In the genomic region with DNA sequence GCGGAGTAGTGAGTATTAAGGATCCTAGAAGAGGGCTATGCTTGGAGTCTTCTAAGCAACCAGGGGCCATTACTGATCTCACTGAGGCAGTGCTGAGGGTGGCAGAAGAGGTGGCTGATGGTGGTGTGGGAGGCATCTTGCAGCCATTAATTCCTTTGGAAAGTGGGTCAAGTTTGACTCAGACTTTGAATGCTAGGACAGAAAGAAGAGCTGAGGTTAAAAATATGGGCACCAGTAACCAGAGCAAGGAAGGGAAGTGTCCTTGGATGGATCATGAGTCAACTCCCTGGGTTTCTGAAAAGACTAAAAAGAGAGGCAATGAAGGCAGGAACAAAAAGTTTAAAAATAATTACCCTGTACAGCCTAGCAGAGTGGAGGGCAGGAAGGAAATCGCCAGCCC, we compare ENCODE assay signal across 28 mouse cellular contexts.
DNase-seq lines count a peak whose midpoint lies in the region; ATAC-seq and TF ChIP-seq lines count a peak whose summit lies in the region.
"Had no signal": no experiment of that assay in that cellular context is flagged by ENCODE, and none has a peak within 500 bp of the region (broad histone marks: within the 10 kb centered on the region; RNA-seq: fewer than 3 reads in every experiment).

No protein-coding gene starts in this region.

- 90% methylated on average over 2 of the region's 2 CpGs for WGBS in lung, adult 2 months

- H3K4me1 ChIP-seq in testis, adult 2 months (ENCODE audit: control insufficient read depth, insufficient read depth, low read length): no peaks in the 10 kb centered on the region
- no peaks in the 10 kb centered on the region for H3K4me1 ChIP-seq in lung, adult 2 months (ENCODE audit: control insufficient read depth, insufficient read depth, low read length)
- H3K4me1 ChIP-seq: heart, embryonic 10.5 days; hindbrain, embryonic 13.5 days; limb, embryonic 13.5 days; midbrain, embryonic 10.5 days; neural tube, embryonic 12.5 days had no signal

- peaks cover 8% of the 10 kb centered on the region for H3K36me3 ChIP-seq in testis, adult 2 months (ENCODE audit: control insufficient read depth, insufficient read depth, low read length)

- no peak for DNase-seq in frontal cortex, postnatal 14 days (ENCODE audit: low spot score in 2 of 2)
- no peak for DNase-seq in testis, postnatal 10 days (ENCODE audit: low spot score)
- no peak for DNase-seq in c-Kit-positive CD71-positive TER-119-positive erythroid progenitor cells, embryonic 14.5 days (ENCODE audit: low spot score)
- DNase-seq in lung, adult 2 months: no peak
- DNase-seq: adrenal gland, postnatal 10 days; B cell, adult 2 months; cerebellum, adult 11 months; cerebellum, adult 9-10 months; cerebellum, postnatal 36 days; gastrocnemius, postnatal 25 days; kidney, adult 9 months; kidney, postnatal 10 days; layer of hippocampus, adult 9-11 months; right cerebral cortex, postnatal 4 days had no signal

- H3K4me3 ChIP-seq in testis, adult 2 months (ENCODE audit: control insufficient read depth, low read depth, low read length): no peak overlapping the region
- H3K4me3 ChIP-seq in lung, adult 2 months (replicated peaks; ENCODE audit: extremely low read depth, low read depth, low read length): no peak overlapping the region
- H3K4me3 ChIP-seq: erythroblast, embryonic 14.5 days; heart, embryonic 10.5 days; hindbrain, embryonic 13.5 days; limb, embryonic 13.5 days; midbrain, embryonic 10.5 days; myocyte; neural tube, embryonic 12.5 days had no signal

- no peak for TF ChIP-seq POLR2A in testis, adult 2 months (IDR thresholded peaks at IDR 0.05; ENCODE audit: control insufficient read depth, low read depth, low read length)
- no peak for TF ChIP-seq POLR2A in lung, adult 2 months (IDR thresholded peaks at IDR 0.05; ENCODE audit: borderline replicate concordance, extremely low read depth, low read depth, low read length)

- no peaks in the 10 kb centered on the region for H3K27me3 ChIP-seq in testis, adult 2 months (ENCODE audit: control insufficient read depth, insufficient read depth, low read length)
- H3K27me3 ChIP-seq: hindbrain, embryonic 13.5 days; limb, embryonic 13.5 days; neural tube, embryonic 12.5 days had no signal

- no peak for TF ChIP-seq CTCF in testis, adult 2 months (IDR thresholded peaks at IDR 0.05; ENCODE audit: control insufficient read depth, insufficient read depth, insufficient replicate concordance, low read depth, low read length)
- no peak for TF ChIP-seq CTCF in lung, adult 2 months (IDR thresholded peaks at IDR 0.05; ENCODE audit: insufficient read depth, low read length)

- peak overlapping the region; percentile 32; the same call in 1 of the 2 replicates for H3K27ac ChIP-seq in testis, adult 2 months (ENCODE audit: control insufficient read depth, insufficient read depth, low read depth, low read length)
- H3K27ac ChIP-seq: heart, embryonic 10.5 days; hindbrain, embryonic 13.5 days; limb, embryonic 13.5 days; midbrain, embryonic 10.5 days; neural tube, embryonic 12.5 days; stomach, postnatal 0 days had no signal

- ATAC-seq in frontal cortex, adult (ENCODE audit: low TSS enrichment): peak; percentile 13; the same call in 1 of the 2 replicates
- ATAC-seq in common myeloid progenitor, adult 5-6 weeks (replicated peaks; ENCODE audit: low read depth, poor library complexity, severe bottlenecking): 0 out of 2 replicates have a peak, but pooled peaks have one; percentile 2
- ATAC-seq: forebrain, embryonic 16.5 days; intestine, embryonic 16.5 days; midbrain, embryonic 16.5 days had no signal
